Mouse (Mus musculus) heart, embryonic 14.5 days (tissue): ENCODE data around the gene Alpk1. TPM values are rescaled to one million over a fixed set of nuclear protein-coding genes. Genes with fewer than 3 reads are reported as not detected.

Experiments
- ATAC-seq: fragments of 200-750 bp; cut with Nextera tagmentation; 2 replicates; pipeline ENCODE4 v1.8.0; 2017; ENCODE audit warnings: low read depth, moderate TSS enrichment; ENCODE audit not compliant: insufficient number of reproducible peaks, insufficient read depth, low FRiP score
- H3K27ac ChIP-seq, 2 experiments: fragments of 200-500 bp in 1 of 2; fragments of 300-500 bp in 1 of 2; sonication (generic) in 1 of 2; replicated peaks in 1 of 2; 2 replicates each; pipeline ENCODE4 v1.5.1; 2012 to 2014; ENCODE audit warnings: low read depth in 2 of 2, low read length in 2 of 2, control low read depth in 1 of 2, mild to moderate bottlenecking in 1 of 2, mixed read lengths in 1 of 2; ENCODE audit not compliant: control insufficient read depth in 1 of 2, insufficient read depth in 1 of 2
- H3K27me3 ChIP-seq: fragments of 300-500 bp; sonication (generic); 2 replicates; pipeline ENCODE4 v1.6.1; 2014; ENCODE audit warnings: mild to moderate bottlenecking, low read length, control low read depth; ENCODE audit not compliant: control insufficient read depth, insufficient read depth
- H3K36me3 ChIP-seq: fragments of 300-500 bp; sonication (generic); 2 replicates; pipeline ENCODE4 v1.6.1; 2014; ENCODE audit warnings: mild to moderate bottlenecking, control low read depth, low read length, mixed read lengths; ENCODE audit not compliant: control insufficient read depth, insufficient read depth
- H3K4me1 ChIP-seq, 2 experiments: fragments of 200-500 bp in 1 of 2; fragments of 300-500 bp in 1 of 2; sonication (generic) in 1 of 2; 2 replicates each; pipeline ENCODE4 v1.6.1; 2012 to 2014; ENCODE audit warnings: low read length in 2 of 2, control low read depth in 1 of 2, mixed read lengths in 1 of 2; ENCODE audit not compliant: control insufficient read depth in 2 of 2, insufficient read depth in 2 of 2
- H3K4me2 ChIP-seq: fragments of 300-500 bp; sonication (generic); 2 replicates; pipeline ENCODE4 v1.6.1; 2014; ENCODE audit warnings: mild to moderate bottlenecking, low read length
- H3K4me3 ChIP-seq, 2 experiments: fragments of 200-500 bp in 1 of 2; fragments of 300-500 bp in 1 of 2; sonication (generic) in 1 of 2; 2 replicates each; pipeline ENCODE4 v1.5.1; 2012 to 2014; ENCODE audit warnings: low read length in 2 of 2, mild to moderate bottlenecking in 2 of 2, control low read depth in 1 of 2, low read depth in 1 of 2, moderate library complexity in 1 of 2; ENCODE audit not compliant: control insufficient read depth in 1 of 2, insufficient read depth in 1 of 2
- H3K9ac ChIP-seq: fragments of 300-500 bp; sonication (generic); 2 replicates; pipeline ENCODE4 v1.6.1; 2014; ENCODE audit warnings: mild to moderate bottlenecking, low read length
- H3K9me3 ChIP-seq: fragments of 300-500 bp; sonication (generic); 2 replicates; pipeline ENCODE4 v1.6.1; 2016; ENCODE audit warnings: low read length, control low read depth; ENCODE audit not compliant: control insufficient read depth
- WGBS: fragments of 180-500 bp; shearing (Covaris S2); extraction: QIAGEN DNeasy Blood & Tissue Kit; methylation state at CpG from one replicate; pipeline ENCODE4 v1.1.7; 2014; 5-methylcytosine and 5-hydroxymethylcytosine counted together
- polyA plus RNA-seq: library from polyadenylated mRNA; unstranded; fragments of >200 nt; fragmentation: Nextera tagmentation; extraction: Ambion mirVana; gene quantifications from 2 replicates; pipeline ENCODE4 v1.2.1, GENCODE M21; 2014

Gene Alpk1
- polyA plus RNA-seq, 1 experiment from 2014 or later, result 2.0 TPM

GRCm38 (mm10) chr3:127661646-127662531 lies 118.4 kb downstream of the Alpk1 start:
- no peaks in the 10 kb centered on the region for H3K9me3 ChIP-seq

GRCm38 (mm10) chr3:127660712-127661111 lies 119.6 kb downstream of the Alpk1 start:
- 76% methylated on average over 7 of the region's 7 CpGs for WGBS
- Histone ChIP-seq H3K4me3 (no peak overlapping the region), H3K4me1 (no peaks in the 10 kb centered on the region), H3K36me3 (no peaks in the 10 kb centered on the region), H3K9me3 (no peaks in the 10 kb centered on the region), H3K4me2 (no peak overlapping the region), H3K27ac (no peak overlapping the region), H3K9ac (no peak overlapping the region), H3K27me3 (no peaks in the 10 kb centered on the region)
- no peak for ATAC-seq

More at GRCm38 (mm10) chr3:127661646-127662531, 118.4 kb downstream of the Alpk1 start:
- Histone ChIP-seq H3K4me1 (no peaks in the 10 kb centered on the region), H3K27me3 (no peaks in the 10 kb centered on the region), H3K4me3 (no peak overlapping the region), H3K4me2 (no peak overlapping the region), H3K27ac (no peak overlapping the region), H3K36me3 (no peaks in the 10 kb centered on the region), H3K9ac (no peak overlapping the region; the same call in 1 of the 2 replicates)
- no peak for ATAC-seq
- WGBS, result 72% methylated on average over 22 of the region's 22 CpGs

GRCm38 (mm10) chr3:127651742-127652653 lies 128.3 kb downstream of the Alpk1 start:
- Histone ChIP-seq H3K4me1 (no peaks in the 10 kb centered on the region), H3K9ac (no peak overlapping the region), H3K27ac (no peak overlapping the region), H3K4me2 (no peak overlapping the region), H3K4me3 (no peak overlapping the region), H3K9me3 (no peaks in the 10 kb centered on the region), H3K36me3 (no peaks in the 10 kb centered on the region), H3K27me3 (peaks cover under 1% of the 10 kb centered on the region; the same call in 1 of the 2 replicates)
- ATAC-seq, result no peak
- 60% methylated on average over 7 of the region's 7 CpGs for WGBS

GRCm38 (mm10) chr3:127646156-127646825 lies 134.0 kb downstream of the Alpk1 start:
- Histone ChIP-seq H3K4me3 (no peak overlapping the region), H3K4me1 (0 out of 4 replicates have a peak, but pooled peaks cover 0 to 1% of the 10 kb centered on the region in 2 experiments), H3K36me3 (no peaks in the 10 kb centered on the region), H3K9me3 (no peaks in the 10 kb centered on the region), H3K4me2 (no peak overlapping the region), H3K27ac (no peak overlapping the region), H3K9ac (no peak overlapping the region), H3K27me3 (peaks cover 57% of the 10 kb centered on the region)
- 53% methylated on average over 18 of the region's 18 CpGs for WGBS
- no peak for ATAC-seq

GRCm38 (mm10) chr3:127642211-127642610 lies 138.1 kb downstream of the Alpk1 start:
- Histone ChIP-seq H3K4me1 (peaks cover 0 to 8% of the 10 kb centered on the region in 2 experiments; a peak in 2 of 4 replicates), H3K9me3 (no peaks in the 10 kb centered on the region), H3K27me3 (peaks cover 96% of the 10 kb centered on the region), H3K4me3 (no peak overlapping the region), H3K36me3 (no peaks in the 10 kb centered on the region), H3K9ac (no peak overlapping the region), H3K27ac (no peak overlapping the region), H3K4me2 (no peak overlapping the region)
- ATAC-seq, result no peak
- WGBS, result 20% methylated on average over 5 of the region's 5 CpGs

- no peaks in the 10 kb centered on the region for H3K9me3 ChIP-seq
- H3K27ac ChIP-seq, result no peak overlapping the region
- no peak for ATAC-seq
- H3K36me3 ChIP-seq, result no peaks in the 10 kb centered on the region
- peaks cover 0 to 8% of the 10 kb centered on the region in 2 experiments; a peak in 2 of 4 replicates for H3K4me1 ChIP-seq
- peaks cover 97% of the 10 kb centered on the region for H3K27me3 ChIP-seq
- H3K4me2 ChIP-seq, result peak overlapping the region; percentile 49
- peak overlapping the region; percentile 9 to 19; a peak in 3 of 4 replicates for H3K4me3 ChIP-seq
- no peak overlapping the region for H3K9ac ChIP-seq
- 5% methylated on average over 37 of the region's 37 CpGs for WGBS
Measured at GRCm38 (mm10) chr3:127640762-127641700, 139.3 kb downstream of the Alpk1 start.
